Mouse (Mus musculus): ENCODE data around the gene Cbx5. TPM values are rescaled to one million over a fixed set of nuclear protein-coding genes. Genes with fewer than 3 reads are reported as not detected.

Gene Cbx5
- polyA plus RNA-seq, 1 experiment, result 34.2 TPM

DNA sequence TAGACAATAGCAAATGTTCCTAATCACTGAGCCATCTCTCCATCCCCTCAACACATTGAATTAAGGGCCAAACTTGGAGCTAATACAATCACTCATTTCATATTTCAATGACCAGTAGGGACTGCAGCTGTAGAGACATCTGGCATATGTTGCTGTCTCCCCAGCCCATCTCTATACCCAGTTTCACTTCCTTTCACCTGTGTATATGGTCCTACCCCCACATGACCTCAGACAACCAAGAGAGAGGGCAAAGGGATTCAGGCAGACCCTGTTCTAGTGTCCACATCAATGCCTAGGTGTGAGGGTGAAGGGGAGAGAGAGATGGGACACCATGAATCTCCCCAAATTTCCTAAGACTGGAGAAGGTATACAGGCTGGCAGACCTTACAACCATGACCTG is 59.2 kb downstream of the Cbx5 start:
- Histone ChIP-seq H3K27me3 (ENCODE audit: control insufficient read depth, insufficient read depth, low read length) (peaks cover 14% of the 10 kb centered on the region; the same call in 1 of the 2 replicates), H3K4me1 (replicated peaks; ENCODE audit: control insufficient read depth, insufficient read depth, low read length) (peaks cover 16% of the 10 kb centered on the region), H3K27ac (ENCODE audit: control insufficient read depth, insufficient read depth, low read length) (no peak overlapping the region), H3K4me3 (ENCODE audit: control insufficient read depth, insufficient read depth, low read length) (no peak overlapping the region), H3K36me3 (ENCODE audit: control insufficient read depth, insufficient read depth, low read length) (no peaks in the 10 kb centered on the region)
- DNase-seq, result no peak
- TF ChIP-seq CTCF (IDR thresholded peaks at IDR 0.05; ENCODE audit: borderline replicate concordance, control insufficient read depth, extremely low read depth, insufficient read depth, low read length, poor library complexity) (no peak), POLR2A (IDR thresholded peaks at IDR 0.05; ENCODE audit: control insufficient read depth, extremely low read depth, insufficient read depth, low read length, poor library complexity) (no peak)

DNA sequence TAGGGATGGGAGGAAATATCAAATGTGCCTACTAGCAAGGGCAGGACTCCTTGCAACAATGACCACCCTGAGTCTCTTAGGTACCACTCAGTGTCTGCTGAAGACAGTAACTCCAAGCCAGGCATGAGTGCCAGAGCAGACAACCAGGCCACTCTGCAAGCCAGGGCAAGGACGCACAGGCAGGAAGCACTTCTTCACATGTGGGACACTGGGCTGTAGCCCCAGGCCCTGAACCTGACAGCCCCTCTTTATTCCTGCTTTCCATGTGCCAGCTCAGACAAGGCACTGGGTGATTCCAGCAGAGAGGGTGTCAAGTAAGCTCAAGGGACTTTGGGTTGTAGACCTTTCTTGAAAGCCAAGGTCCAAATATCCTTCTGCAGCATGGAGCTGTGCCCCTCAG is 60.8 kb downstream of the Cbx5 start:
- Histone ChIP-seq H3K4me3 (ENCODE audit: control insufficient read depth, insufficient read depth, low read length) (no peak overlapping the region), H3K4me1 (replicated peaks; ENCODE audit: control insufficient read depth, insufficient read depth, low read length) (peaks cover 14% of the 10 kb centered on the region), H3K27me3 (ENCODE audit: control insufficient read depth, insufficient read depth, low read length) (peaks cover 10% of the 10 kb centered on the region; the same call in 1 of the 2 replicates), H3K36me3 (ENCODE audit: control insufficient read depth, insufficient read depth, low read length) (no peaks in the 10 kb centered on the region), H3K27ac (ENCODE audit: control insufficient read depth, insufficient read depth, low read length) (no peak overlapping the region)
- DNase-seq, result no peak
- WGBS, result 95% methylated on average over 1 of the region's 1 CpGs
- TF ChIP-seq POLR2A (IDR thresholded peaks at IDR 0.05; ENCODE audit: control insufficient read depth, extremely low read depth, insufficient read depth, low read length, poor library complexity), result no peak

DNA sequence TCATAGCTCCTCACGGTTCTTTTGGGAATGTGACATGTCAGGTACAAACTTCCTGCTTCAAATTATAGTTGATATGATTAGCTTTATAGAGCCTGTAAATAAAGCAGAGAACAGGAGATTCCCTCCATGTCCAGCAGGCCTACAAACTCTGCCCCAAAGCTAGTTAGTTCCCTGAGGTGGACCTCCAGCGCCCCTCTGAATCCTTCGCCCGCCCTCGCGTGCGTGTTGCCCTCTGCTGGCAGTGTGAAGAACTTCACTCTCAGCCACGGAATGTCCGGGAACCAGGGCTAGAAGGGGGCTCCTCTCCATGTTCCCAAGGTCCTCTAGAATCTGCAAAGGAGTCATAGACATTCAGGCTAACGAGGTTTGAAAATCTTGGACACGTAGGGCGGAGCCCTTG is 61.5 kb downstream of the Cbx5 start:
- H3K27me3 ChIP-seq (ENCODE audit: control insufficient read depth, insufficient read depth, low read length), result peaks cover 4% of the 10 kb centered on the region; the same call in 1 of the 2 replicates
- H3K27ac ChIP-seq (ENCODE audit: control insufficient read depth, insufficient read depth, low read length), result no peak overlapping the region
- 6% methylated on average over 12 of the region's 12 CpGs for WGBS
- peak; percentile 88 for TF ChIP-seq CTCF (IDR thresholded peaks at IDR 0.05; ENCODE audit: borderline replicate concordance, control insufficient read depth, extremely low read depth, insufficient read depth, low read length, poor library complexity)
- TF ChIP-seq POLR2A (IDR thresholded peaks at IDR 0.05; ENCODE audit: control insufficient read depth, extremely low read depth, insufficient read depth, low read length, poor library complexity), result no peak
- H3K4me1 ChIP-seq (replicated peaks; ENCODE audit: control insufficient read depth, insufficient read depth, low read length), result peaks cover 9% of the 10 kb centered on the region
- H3K4me3 ChIP-seq (ENCODE audit: control insufficient read depth, insufficient read depth, low read length), result no peak overlapping the region
- H3K36me3 ChIP-seq (ENCODE audit: control insufficient read depth, insufficient read depth, low read length), result no peaks in the 10 kb centered on the region
- peak; percentile 62 for DNase-seq

DNA sequence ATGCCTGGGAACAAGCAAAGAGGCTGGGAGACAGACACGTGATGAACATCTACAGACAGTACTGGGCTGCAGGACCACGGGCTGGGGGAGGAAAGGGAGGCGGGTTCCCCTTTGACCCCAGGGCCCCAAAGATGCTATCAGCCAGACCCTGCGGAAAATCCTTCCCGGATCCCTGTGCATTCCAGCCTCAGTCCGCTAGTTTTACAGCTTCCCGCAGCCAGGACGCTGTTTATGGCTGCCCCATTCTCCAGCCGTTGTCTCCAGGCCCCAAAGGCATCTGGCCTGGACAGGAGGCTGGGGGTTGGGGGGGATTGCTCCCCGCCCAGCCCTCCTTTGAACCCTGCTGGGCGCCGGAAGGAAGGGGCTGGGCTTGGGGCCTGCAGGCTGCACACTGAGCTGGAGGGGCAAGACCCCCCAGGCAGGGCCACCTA is 62.0 kb downstream of the Cbx5 start:
- no peaks in the 10 kb centered on the region for H3K36me3 ChIP-seq (ENCODE audit: control insufficient read depth, insufficient read depth, low read length)
- H3K4me1 ChIP-seq (replicated peaks; ENCODE audit: control insufficient read depth, insufficient read depth, low read length), result peaks cover 6% of the 10 kb centered on the region
- WGBS, result 11% methylated on average over 12 of the region's 12 CpGs
- no peak for DNase-seq
- no peak overlapping the region for H3K27ac ChIP-seq (ENCODE audit: control insufficient read depth, insufficient read depth, low read length)
- H3K4me3 ChIP-seq (ENCODE audit: control insufficient read depth, insufficient read depth, low read length), result no peak overlapping the region
- TF ChIP-seq CTCF (IDR thresholded peaks at IDR 0.05; ENCODE audit: borderline replicate concordance, control insufficient read depth, extremely low read depth, insufficient read depth, low read length, poor library complexity) (no peak), POLR2A (IDR thresholded peaks at IDR 0.05; ENCODE audit: control insufficient read depth, extremely low read depth, insufficient read depth, low read length, poor library complexity) (no peak)
- peaks cover 2% of the 10 kb centered on the region; the same call in 1 of the 2 replicates for H3K27me3 ChIP-seq (ENCODE audit: control insufficient read depth, insufficient read depth, low read length)

DNA sequence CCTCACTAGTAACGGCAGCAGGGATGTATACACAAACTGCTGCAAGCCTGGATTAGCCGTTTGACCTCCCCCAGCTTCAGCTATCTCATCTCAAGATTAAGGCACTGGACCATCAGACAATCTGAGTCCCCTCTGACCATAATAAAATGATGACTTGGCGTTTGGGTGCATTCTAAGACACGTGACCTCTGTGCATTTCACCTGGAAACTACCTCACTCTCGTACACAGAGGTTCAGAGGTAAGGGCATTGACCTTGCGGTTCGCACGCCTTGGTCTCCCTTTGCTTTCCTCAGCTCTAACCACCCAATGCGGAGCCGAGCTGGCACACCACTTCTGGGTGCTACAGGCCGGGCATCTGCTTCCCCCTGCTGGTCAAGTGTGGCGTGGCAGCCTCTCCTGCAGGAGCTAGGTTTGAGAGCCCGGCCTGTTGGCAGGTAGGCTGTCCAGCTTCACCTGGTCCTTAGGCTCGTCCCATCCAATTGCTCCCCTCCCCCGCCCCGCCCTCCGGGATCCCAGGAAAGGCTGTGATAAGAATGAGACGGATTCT is 62.7 kb downstream of the Cbx5 start:
- 3% methylated on average over 18 of the region's 18 CpGs for WGBS
- Histone ChIP-seq H3K4me3 (ENCODE audit: control insufficient read depth, insufficient read depth, low read length) (no peak overlapping the region), H3K27me3 (ENCODE audit: control insufficient read depth, insufficient read depth, low read length) (peaks cover 4% of the 10 kb centered on the region; the same call in 1 of the 2 replicates), H3K36me3 (ENCODE audit: control insufficient read depth, insufficient read depth, low read length) (no peaks in the 10 kb centered on the region), H3K4me1 (replicated peaks; ENCODE audit: control insufficient read depth, insufficient read depth, low read length) (peaks cover 6% of the 10 kb centered on the region), H3K27ac (ENCODE audit: control insufficient read depth, insufficient read depth, low read length) (no peak overlapping the region)
- peak; percentile 90 for DNase-seq
- no peak for TF ChIP-seq POLR2A (IDR thresholded peaks at IDR 0.05; ENCODE audit: control insufficient read depth, extremely low read depth, insufficient read depth, low read length, poor library complexity)
- TF ChIP-seq CTCF (IDR thresholded peaks at IDR 0.05; ENCODE audit: borderline replicate concordance, control insufficient read depth, extremely low read depth, insufficient read depth, low read length, poor library complexity), result peak; percentile 97

DNA sequence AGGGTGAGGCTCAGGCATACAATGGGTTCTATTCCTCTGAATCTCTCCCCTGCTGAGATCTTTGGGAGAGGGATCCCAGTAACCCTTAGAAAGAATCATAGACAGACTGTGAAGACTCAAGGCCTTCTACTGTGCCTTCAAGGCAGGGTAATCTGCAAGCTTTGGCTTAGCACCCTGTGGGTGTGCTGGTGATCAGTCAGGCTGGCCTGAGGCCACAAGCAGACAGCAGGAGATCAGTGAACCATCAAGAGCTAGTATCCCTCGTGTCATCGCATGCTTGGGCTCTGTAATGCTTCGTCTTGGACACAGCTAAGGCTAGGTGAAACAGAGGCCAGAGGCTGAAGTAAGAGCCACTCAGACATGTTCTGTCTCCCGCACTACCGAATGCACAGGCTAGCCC is 66.4 kb downstream of the Cbx5 start:
- H3K4me1 ChIP-seq (replicated peaks; ENCODE audit: control insufficient read depth, insufficient read depth, low read length), result peaks cover 18% of the 10 kb centered on the region
- no peak overlapping the region for H3K4me3 ChIP-seq (ENCODE audit: control insufficient read depth, insufficient read depth, low read length)
- 90% methylated on average over 5 of the region's 5 CpGs for WGBS
- H3K36me3 ChIP-seq (ENCODE audit: control insufficient read depth, insufficient read depth, low read length), result no peaks in the 10 kb centered on the region
- TF ChIP-seq CTCF (IDR thresholded peaks at IDR 0.05; ENCODE audit: borderline replicate concordance, control insufficient read depth, extremely low read depth, insufficient read depth, low read length, poor library complexity), result no peak
- TF ChIP-seq POLR2A (IDR thresholded peaks at IDR 0.05; ENCODE audit: control insufficient read depth, extremely low read depth, insufficient read depth, low read length, poor library complexity), result no peak
- peaks cover 25% of the 10 kb centered on the region for H3K27me3 ChIP-seq (ENCODE audit: control insufficient read depth, insufficient read depth, low read length)
- H3K27ac ChIP-seq (ENCODE audit: control insufficient read depth, insufficient read depth, low read length), result no peak overlapping the region
- no peak for DNase-seq

DNA sequence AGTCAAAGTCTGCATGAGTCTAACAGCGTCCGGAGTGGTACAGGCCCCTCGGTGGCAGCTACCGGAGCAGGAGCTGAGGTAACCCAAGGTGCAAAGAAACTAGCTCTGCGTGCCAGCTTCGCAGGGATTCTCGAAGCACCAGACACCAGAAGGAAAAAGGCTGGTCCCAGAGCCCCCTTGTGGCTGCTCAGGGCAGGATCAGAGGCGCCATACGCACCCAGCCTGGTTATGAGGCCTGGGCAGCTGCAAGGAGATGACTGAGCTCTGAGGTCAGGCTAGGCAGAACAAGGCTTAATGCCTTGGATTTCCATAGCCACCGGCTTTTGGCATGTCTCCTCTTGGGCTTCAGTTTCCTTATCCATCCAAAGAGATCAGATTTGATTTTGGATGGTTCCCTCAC is 67.1 kb downstream of the Cbx5 start:
- Histone ChIP-seq H3K36me3 (ENCODE audit: control insufficient read depth, insufficient read depth, low read length) (no peaks in the 10 kb centered on the region), H3K27me3 (ENCODE audit: control insufficient read depth, insufficient read depth, low read length) (peaks cover 31% of the 10 kb centered on the region), H3K4me3 (ENCODE audit: control insufficient read depth, insufficient read depth, low read length) (no peak overlapping the region), H3K4me1 (replicated peaks; ENCODE audit: control insufficient read depth, insufficient read depth, low read length) (peaks cover 14% of the 10 kb centered on the region), H3K27ac (ENCODE audit: control insufficient read depth, insufficient read depth, low read length) (no peak overlapping the region)
- DNase-seq, result peak; percentile 46
- WGBS, result 10% methylated on average over 10 of the region's 10 CpGs
- TF ChIP-seq POLR2A (IDR thresholded peaks at IDR 0.05; ENCODE audit: control insufficient read depth, extremely low read depth, insufficient read depth, low read length, poor library complexity) (no peak), CTCF (IDR thresholded peaks at IDR 0.05; ENCODE audit: borderline replicate concordance, control insufficient read depth, extremely low read depth, insufficient read depth, low read length, poor library complexity) (peak; percentile 77; the same call in 1 of the 2 replicates)
